Mouse (Mus musculus) heart, adult 2 months (tissue): ENCODE measurements around the gene Psme2b.
"Not testable (repeated sequence)": the region's sequence is repeated elsewhere in the genome, so short reads cannot be mapped to it uniquely, and the experiment has no call there.

Experiments used
- CTCF ChIP-seq: fragments of 200-600 bp; IDR thresholded peaks from 2 replicates; pipeline ENCODE4 v1.8.1; 2022; ENCODE audit warnings: antibody characterized with exemption, mild to moderate bottlenecking, moderate library complexity
- EP300 ChIP-seq: fragments of 200-500 bp; IDR thresholded peaks from 2 replicates; pipeline ENCODE4 v1.6.1; 2011; ENCODE audit warnings: low read depth, low read length, control low read depth; ENCODE audit not compliant: insufficient read depth
- POLR2A ChIP-seq: fragments of 200-500 bp; IDR thresholded peaks from 2 replicates; pipeline ENCODE4 v1.6.1; 2011; ENCODE audit warnings: mild to moderate bottlenecking, low read depth, low read length, control low read depth; ENCODE audit not compliant: insufficient read depth

- TF ChIP-seq EP300, CTCF, POLR2A: not testable (repeated sequence)
These were observed 44.4 kb downstream of the Psme2b start for GRCm38 (mm10) chr11:48901567-48901930.
